Mouse (Mus musculus): Measurements from ENCODE around the gene Ublcp1. TPM values are rescaled to one million over a fixed set of nuclear protein-coding genes. Genes with fewer than 3 reads are reported as not detected.

Ublcp1 gene
- total RNA-seq (2021): 10 to 100 TPM; 43.0 to 43.1 TPM

GRCm38 (mm10) chr11:44470432-44471336 lies at the start of gene Ublcp1:
TSS of gene Ublcp1 (minus strand) at chr11:44470498.
- intact Hi-C loops (cut with DNase I): loop anchor here (1.0 to 10.0 kb wide), 3 partner anchors 50 to 1964 kb away; partner anchors contain the start of gene Med7
- peak; percentile 94 to 96 for DNase-seq

- intact Hi-C loops (cut with DNase I): no loop called here
Measured at GRCm38 (mm10) chr11:44519096-44519949, 49.0 kb upstream of the Ublcp1 start.

GRCm38 (mm10) chr11:44518281-44519095 lies 48.2 kb upstream of the Ublcp1 start, which contains the start of gene Rnf145:
TSS of gene Rnf145 (plus strand) at chr11:44518964.
- intact Hi-C loops (cut with DNase I): no loop called here
- DNase-seq: peak; percentile 76 to 85

More at GRCm38 (mm10) chr11:44519096-44519949, 49.0 kb upstream of the Ublcp1 start:
- DNase-seq: peak; percentile 39 to 51

DNA sequence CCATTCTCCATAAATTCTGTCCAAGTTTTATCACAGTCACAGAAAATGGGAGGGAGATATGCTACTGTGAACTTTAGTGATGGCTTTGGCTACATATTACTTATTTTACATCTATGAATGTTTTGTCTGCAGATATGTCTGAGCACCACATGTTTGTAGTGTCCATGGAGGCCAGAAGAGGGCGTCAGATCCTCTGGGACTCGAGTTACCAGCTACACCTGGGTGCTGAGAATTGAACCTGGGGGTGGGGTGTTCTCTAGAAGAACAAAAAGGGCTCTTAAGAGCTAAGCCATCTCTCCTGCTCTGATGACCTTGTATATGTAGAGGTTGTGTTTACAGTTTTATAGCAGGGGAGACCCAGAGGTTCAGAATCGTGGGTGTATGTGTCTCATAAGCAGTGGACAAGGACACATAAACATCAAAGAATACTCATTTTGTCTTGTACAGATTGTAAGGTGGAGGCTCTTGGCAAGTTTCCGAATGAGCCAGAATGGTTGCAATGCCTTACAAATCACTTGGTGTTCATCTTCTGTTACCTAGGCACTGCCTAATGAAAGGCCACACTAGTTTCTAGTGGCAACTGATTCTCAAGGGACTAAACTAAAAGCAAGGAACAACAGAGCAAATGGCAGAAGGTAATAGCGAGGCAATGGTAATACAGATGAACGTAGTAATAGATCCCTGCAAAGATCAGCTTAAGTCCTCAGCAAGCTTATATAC lies 47.4 kb upstream of the Ublcp1 start:
- intact Hi-C loops (cut with DNase I): no loop called here
- DNase-seq: no peak

DNA sequence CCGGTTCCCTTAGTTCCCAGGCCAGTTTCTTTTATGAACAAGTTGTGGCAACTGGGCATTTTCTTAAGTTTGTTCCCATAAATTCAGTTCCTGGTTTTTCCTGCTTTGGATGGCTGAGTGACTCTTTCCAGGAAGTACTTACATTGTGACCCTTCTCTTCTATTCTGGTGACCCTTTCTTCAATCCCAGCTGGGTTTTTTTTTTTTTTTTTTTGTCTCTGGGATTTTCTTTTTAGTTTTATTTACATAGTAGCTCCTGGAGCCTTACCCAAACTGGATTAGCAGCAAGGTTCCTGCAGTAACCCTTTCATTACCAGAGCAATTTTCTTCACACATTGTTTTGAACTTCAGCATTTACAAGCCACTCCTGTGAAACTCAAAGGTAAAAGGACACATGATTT lies 46.1 kb upstream of the Ublcp1 start:
- no peak for DNase-seq
- intact Hi-C loops (cut with DNase I): no loop called here

DNA sequence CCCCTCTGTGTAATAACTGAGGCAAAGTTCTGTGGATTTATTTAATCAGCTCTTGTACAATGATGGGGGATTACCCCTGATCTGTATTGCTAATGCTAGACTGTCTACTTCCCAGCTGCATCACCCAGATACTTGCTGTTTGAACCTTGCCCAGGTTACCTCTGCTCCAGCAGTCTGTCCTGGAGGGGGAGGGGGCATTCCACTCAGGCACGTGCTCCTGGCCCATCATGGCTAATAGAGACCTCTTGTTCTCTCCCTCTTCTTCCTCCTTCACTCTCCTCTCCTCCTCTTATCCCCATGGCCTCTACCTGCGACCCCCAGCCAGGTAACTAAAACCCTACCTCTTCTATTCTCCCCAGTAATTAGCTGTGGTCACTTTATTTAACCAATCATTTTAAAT lies 44.4 kb upstream of the Ublcp1 start:
- no peak for DNase-seq
- intact Hi-C loops (cut with DNase I): no loop called here

DNA sequence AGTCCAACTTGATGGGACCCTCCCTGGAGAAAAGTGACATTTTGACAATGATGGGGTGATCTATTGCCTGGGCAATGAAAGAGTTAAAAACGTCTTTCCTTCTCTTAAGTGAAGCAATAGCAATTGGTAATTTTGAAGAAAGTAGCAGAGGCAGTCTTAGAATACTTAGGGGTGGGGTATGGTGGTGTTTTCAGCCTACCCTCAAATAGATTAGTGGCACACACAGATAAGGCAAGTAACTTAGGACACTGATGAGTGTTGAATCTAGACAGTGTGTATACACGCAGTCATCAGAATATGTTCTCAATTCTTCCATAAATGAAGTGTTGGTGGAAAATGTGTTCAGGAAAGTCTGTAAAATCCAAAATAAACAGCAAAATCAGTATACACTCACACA lies 42.7 kb upstream of the Ublcp1 start:
- no peak for DNase-seq
- intact Hi-C loops (cut with DNase I): no loop called here

DNA sequence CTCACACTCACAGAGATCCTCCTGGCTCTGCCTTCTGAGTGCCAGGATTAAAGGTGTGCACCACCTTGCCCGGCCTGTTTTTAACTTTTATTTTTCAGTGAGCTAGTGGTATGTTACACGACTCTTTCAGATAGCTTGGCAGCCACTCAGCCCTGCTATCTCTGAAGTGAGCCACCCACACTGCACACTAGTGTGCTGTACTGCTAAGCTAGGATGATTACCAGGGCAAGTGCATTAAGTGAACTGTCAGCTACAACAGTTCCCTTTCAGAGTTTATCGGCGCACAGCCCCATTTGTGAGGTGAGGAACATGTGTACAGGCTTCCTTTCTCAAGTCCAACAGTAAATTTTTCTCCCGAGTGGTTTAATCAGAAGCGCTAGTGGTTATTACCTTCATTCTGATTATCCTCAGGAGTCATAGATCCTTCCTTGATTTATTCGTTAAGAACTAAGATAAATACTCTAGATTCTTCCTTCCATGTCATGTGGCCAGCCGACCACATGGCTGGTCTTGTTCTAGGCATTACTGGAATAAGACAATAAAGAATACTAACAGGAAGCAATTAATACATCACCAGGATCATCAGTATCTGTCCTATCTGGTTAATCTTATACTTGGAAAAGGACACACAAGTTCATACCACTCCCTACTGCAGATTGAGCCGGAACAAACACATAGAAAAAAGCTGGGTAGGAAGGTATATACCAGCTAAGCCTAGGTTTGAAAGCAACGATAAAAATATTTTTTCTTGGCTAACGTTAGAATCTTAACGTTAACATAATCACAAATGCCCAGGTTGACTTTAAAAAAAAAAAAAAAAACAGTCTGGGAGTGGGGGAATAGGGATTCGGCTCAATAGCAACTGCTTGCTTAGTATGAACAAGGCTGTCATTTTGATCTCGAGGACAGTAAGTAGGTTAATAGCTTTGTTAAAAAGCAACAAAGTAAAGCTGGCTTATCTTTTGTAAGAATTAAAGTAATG lies 42.0 kb upstream of the Ublcp1 start:
- no peak for DNase-seq
- intact Hi-C loops (cut with DNase I): no loop called here

GRCm38 (mm10) chr11:44510371-44510770 lies 40.1 kb upstream of the Ublcp1 start:
- intact Hi-C loops (cut with DNase I): no loop called here
- DNase-seq: no peak

DNA sequence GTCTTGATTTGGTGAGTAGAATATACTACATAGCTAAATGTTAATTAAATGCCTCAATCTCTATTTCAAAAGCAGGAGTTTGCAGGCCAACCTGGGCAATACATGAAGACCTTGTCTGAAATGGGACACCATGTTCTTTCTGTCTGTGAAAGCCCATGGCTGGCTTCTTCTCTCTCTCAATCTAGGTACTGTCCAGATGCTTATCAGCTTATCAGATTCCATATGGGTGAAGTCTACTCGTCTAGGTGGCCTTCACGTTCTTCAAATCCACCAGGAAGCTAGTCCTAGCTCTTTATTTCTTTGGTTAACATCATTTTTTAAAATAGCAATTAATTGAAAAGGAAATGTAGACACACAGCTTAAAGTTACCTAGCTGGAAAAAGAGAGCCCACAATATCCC lies 39.6 kb upstream of the Ublcp1 start:
- intact Hi-C loops (cut with DNase I): no loop called here
- no peak for DNase-seq

DNA sequence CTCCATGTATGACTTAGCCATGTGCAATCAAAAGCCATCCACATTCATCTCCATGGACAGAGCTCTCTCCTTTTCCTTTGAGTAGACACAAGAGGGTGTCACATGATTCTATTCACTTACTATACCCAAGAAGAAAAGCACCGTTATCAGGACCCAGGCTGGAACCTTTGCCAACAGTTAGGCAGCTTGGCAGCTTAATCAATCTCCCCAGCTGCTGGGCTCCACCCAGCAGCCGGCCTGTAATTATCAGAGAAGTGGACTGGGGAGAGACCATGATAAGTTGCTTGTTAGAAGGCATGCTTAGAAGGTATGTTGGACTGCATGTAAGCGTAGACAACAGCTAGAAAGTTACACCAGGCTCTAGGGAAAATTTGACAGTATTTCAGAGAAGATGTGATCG lies 38.6 kb upstream of the Ublcp1 start:
- intact Hi-C loops (cut with DNase I): no loop called here
- no peak for DNase-seq

GRCm38 (mm10) chr11:44504761-44505160 lies 34.5 kb upstream of the Ublcp1 start:
- intact Hi-C loops (cut with DNase I): no loop called here
- no peak for DNase-seq

DNA sequence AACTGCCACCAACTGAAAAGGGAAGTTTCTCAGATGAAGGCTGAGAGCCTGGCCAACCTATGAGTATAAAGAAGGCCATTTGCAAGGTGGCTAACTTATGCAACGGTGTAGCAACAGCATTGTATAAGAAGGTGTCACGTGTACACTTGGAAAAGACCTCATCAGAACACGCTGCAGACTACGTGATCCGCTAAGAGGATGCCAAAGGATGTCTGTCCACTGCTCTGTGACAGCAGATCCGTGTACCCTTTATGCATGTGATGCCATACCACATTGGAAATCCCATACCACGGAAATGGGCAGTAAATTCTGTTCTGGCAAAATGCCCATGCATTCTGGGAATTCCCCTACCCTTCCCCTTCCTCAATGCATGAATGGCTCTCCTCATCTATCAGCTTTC lies 33.8 kb upstream of the Ublcp1 start:
- no peak for DNase-seq
- intact Hi-C loops (cut with DNase I): no loop called here

- DNase-seq: no peak
- intact Hi-C loops (cut with DNase I): no loop called here
Measured at GRCm38 (mm10) chr11:44502931-44503330, 32.6 kb upstream of the Ublcp1 start.

- intact Hi-C loops (cut with DNase I): no loop called here
- no peak for DNase-seq
Measured at GRCm38 (mm10) chr11:44501477-44501876, 31.2 kb upstream of the Ublcp1 start.

- no peak for DNase-seq
- intact Hi-C loops (cut with DNase I): no loop called here
Measured at GRCm38 (mm10) chr11:44500966-44501365, 30.7 kb upstream of the Ublcp1 start.

- intact Hi-C loops (cut with DNase I): no loop called here
- no peak for DNase-seq
Measured at GRCm38 (mm10) chr11:44498412-44499272, 28.3 kb upstream of the Ublcp1 start.

DNA sequence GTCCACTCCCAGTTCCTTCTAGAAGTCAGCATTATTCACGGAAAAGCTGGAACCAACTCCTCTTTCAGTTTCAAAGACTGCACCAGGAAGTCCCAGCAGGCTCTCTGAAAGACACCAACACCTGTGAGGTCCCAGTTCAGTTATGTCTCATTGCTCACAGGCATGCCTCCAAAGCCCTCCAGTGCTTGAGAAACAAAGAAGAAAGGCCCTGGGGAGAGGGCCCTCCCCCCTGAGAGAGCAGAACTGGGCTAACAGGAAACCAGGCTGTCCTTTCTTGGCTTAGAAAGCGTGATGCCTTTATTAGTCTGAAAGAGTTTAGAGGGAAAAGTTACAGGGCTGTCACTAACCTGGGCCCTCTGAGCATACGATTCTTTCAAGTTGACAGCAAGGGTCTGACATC lies 25.9 kb upstream of the Ublcp1 start:
- DNase-seq: peak; percentile 21 to 28
- intact Hi-C loops (cut with DNase I): no loop called here

Data from heart, postnatal 36 days (tissue).